Mouse (Mus musculus): ENCODE measurements around the gene Zfp592. TPM values are rescaled to one million over a fixed set of nuclear protein-coding genes. Genes with fewer than 3 reads are reported as not detected.

Zfp592 gene
- polyA plus RNA-seq, 1 experiment from 2014 or later: 15.0 TPM

- no peaks in the 10 kb centered on the region for H3K9me3 ChIP-seq (ENCODE audit: control insufficient read depth, low read length)
- no peak overlapping the region for H3K4me2 ChIP-seq (ENCODE audit: low read depth, low read length)
- DNase-seq (ENCODE audit: low spot score) (no peak), ATAC-seq (ENCODE audit: low read depth) (peak; percentile 74)
- H3K9ac ChIP-seq (ENCODE audit: low read depth, low read length): no peak overlapping the region
- no peaks in the 10 kb centered on the region for H3K36me3 ChIP-seq (ENCODE audit: control insufficient read depth, insufficient read depth, low read length)
- H3K4me1 ChIP-seq (ENCODE audit: control insufficient read depth, insufficient read depth, low read length): peaks cover 7% of the 10 kb centered on the region; the same call in 1 of the 2 replicates
- H3K4me3 ChIP-seq (ENCODE audit: low read depth, low read length): no peak overlapping the region
- no peaks in the 10 kb centered on the region for H3K27me3 ChIP-seq (replicated peaks; ENCODE audit: control insufficient read depth, insufficient read depth, low read length)
- WGBS: 33% methylated on average over 8 of the region's 9 CpGs
- no peak overlapping the region; the same call in 1 of the 2 replicates for H3K27ac ChIP-seq (replicated peaks; ENCODE audit: low read depth, low read length)
Measured at GRCm38 (mm10) chr7:81074546-81074945, 81.1 kb downstream of the Zfp592 start.

- Histone ChIP-seq H3K27me3 (replicated peaks; ENCODE audit: control insufficient read depth, insufficient read depth, low read length) (no peaks in the 10 kb centered on the region), H3K4me2 (ENCODE audit: low read depth, low read length) (no peak overlapping the region), H3K4me1 (ENCODE audit: control insufficient read depth, insufficient read depth, low read length) (peaks cover 7% of the 10 kb centered on the region; the same call in 1 of the 2 replicates), H3K27ac (replicated peaks; ENCODE audit: low read depth, low read length) (0 out of 2 replicates have a peak overlapping the region, but pooled peaks have one; percentile 4), H3K36me3 (ENCODE audit: control insufficient read depth, insufficient read depth, low read length) (no peaks in the 10 kb centered on the region), H3K9ac (ENCODE audit: low read depth, low read length) (no peak overlapping the region), H3K4me3 (ENCODE audit: low read depth, low read length) (no peak overlapping the region), H3K9me3 (ENCODE audit: control insufficient read depth, low read length) (no peaks in the 10 kb centered on the region)
- 53% methylated on average over 7 of the region's 7 CpGs for WGBS
- DNase-seq (ENCODE audit: low spot score): no peak
- no peak for ATAC-seq (ENCODE audit: low read depth)
Measured at GRCm38 (mm10) chr7:81075299-81075698, 81.8 kb downstream of the Zfp592 start.

- H3K27ac ChIP-seq (replicated peaks; ENCODE audit: low read depth, low read length): no peak overlapping the region
- WGBS: 88% methylated on average over 5 of the region's 5 CpGs
- H3K4me3 ChIP-seq (ENCODE audit: low read depth, low read length): no peak overlapping the region
- peaks cover 7% of the 10 kb centered on the region; the same call in 1 of the 2 replicates for H3K4me1 ChIP-seq (ENCODE audit: control insufficient read depth, insufficient read depth, low read length)
- H3K9ac ChIP-seq (ENCODE audit: low read depth, low read length): no peak overlapping the region
- H3K27me3 ChIP-seq (replicated peaks; ENCODE audit: control insufficient read depth, insufficient read depth, low read length): no peaks in the 10 kb centered on the region
- ATAC-seq (ENCODE audit: low read depth) (no peak), DNase-seq (ENCODE audit: low spot score) (no peak)
- no peaks in the 10 kb centered on the region for H3K36me3 ChIP-seq (ENCODE audit: control insufficient read depth, insufficient read depth, low read length)
- no peaks in the 10 kb centered on the region for H3K9me3 ChIP-seq (ENCODE audit: control insufficient read depth, low read length)
- no peak overlapping the region for H3K4me2 ChIP-seq (ENCODE audit: low read depth, low read length)
Measured at GRCm38 (mm10) chr7:81075732-81076131, 82.3 kb downstream of the Zfp592 start.

GRCm38 (mm10) chr7:81077009-81077408, 83.5 kb downstream of the Zfp592 start:
- Histone ChIP-seq H3K9ac (ENCODE audit: low read depth, low read length) (no peak overlapping the region), H3K4me3 (ENCODE audit: low read depth, low read length) (no peak overlapping the region), H3K36me3 (ENCODE audit: control insufficient read depth, insufficient read depth, low read length) (no peaks in the 10 kb centered on the region), H3K9me3 (ENCODE audit: control insufficient read depth, low read length) (no peaks in the 10 kb centered on the region), H3K27me3 (replicated peaks; ENCODE audit: control insufficient read depth, insufficient read depth, low read length) (no peaks in the 10 kb centered on the region), H3K4me2 (ENCODE audit: low read depth, low read length) (no peak overlapping the region), H3K4me1 (ENCODE audit: control insufficient read depth, insufficient read depth, low read length) (peaks cover 7% of the 10 kb centered on the region; the same call in 1 of the 2 replicates), H3K27ac (replicated peaks; ENCODE audit: low read depth, low read length) (no peak overlapping the region)
- DNase-seq (ENCODE audit: low spot score) (no peak), ATAC-seq (ENCODE audit: low read depth) (no peak)
- WGBS: 46% methylated on average over 6 of the region's 6 CpGs

- ATAC-seq (ENCODE audit: low read depth) (no peak), DNase-seq (ENCODE audit: low spot score) (no peak)
- Histone ChIP-seq H3K27me3 (replicated peaks; ENCODE audit: control insufficient read depth, insufficient read depth, low read length) (no peaks in the 10 kb centered on the region), H3K4me3 (ENCODE audit: low read depth, low read length) (no peak overlapping the region), H3K36me3 (ENCODE audit: control insufficient read depth, insufficient read depth, low read length) (no peaks in the 10 kb centered on the region), H3K4me1 (ENCODE audit: control insufficient read depth, insufficient read depth, low read length) (no peaks in the 10 kb centered on the region), H3K9me3 (ENCODE audit: control insufficient read depth, low read length) (no peaks in the 10 kb centered on the region), H3K27ac (replicated peaks; ENCODE audit: low read depth, low read length) (no peak overlapping the region), H3K4me2 (ENCODE audit: low read depth, low read length) (no peak overlapping the region), H3K9ac (ENCODE audit: low read depth, low read length) (no peak overlapping the region)
- WGBS: 89% methylated on average over 6 of the region's 6 CpGs
Measured at GRCm38 (mm10) chr7:81078740-81079139, 85.3 kb downstream of the Zfp592 start.

- Histone ChIP-seq H3K27me3 (replicated peaks; ENCODE audit: control insufficient read depth, insufficient read depth, low read length) (no peaks in the 10 kb centered on the region), H3K4me3 (ENCODE audit: low read depth, low read length) (no peak overlapping the region), H3K4me1 (ENCODE audit: control insufficient read depth, insufficient read depth, low read length) (no peaks in the 10 kb centered on the region), H3K9ac (ENCODE audit: low read depth, low read length) (no peak overlapping the region), H3K4me2 (ENCODE audit: low read depth, low read length) (no peak overlapping the region), H3K36me3 (ENCODE audit: control insufficient read depth, insufficient read depth, low read length) (no peaks in the 10 kb centered on the region), H3K9me3 (ENCODE audit: control insufficient read depth, low read length) (no peaks in the 10 kb centered on the region), H3K27ac (replicated peaks; ENCODE audit: low read depth, low read length) (no peak overlapping the region)
- ATAC-seq (ENCODE audit: low read depth): no peak
- no peak for DNase-seq (ENCODE audit: low spot score)
- WGBS: 62% methylated on average over 18 of the region's 18 CpGs
Measured at GRCm38 (mm10) chr7:81093420-81093965, 100.0 kb downstream of the Zfp592 start.

- 75% methylated on average over 6 of the region's 6 CpGs for WGBS
- Histone ChIP-seq H3K4me2 (ENCODE audit: low read depth, low read length) (no peak overlapping the region), H3K9me3 (ENCODE audit: control insufficient read depth, low read length) (no peaks in the 10 kb centered on the region), H3K9ac (ENCODE audit: low read depth, low read length) (no peak overlapping the region), H3K27me3 (replicated peaks; ENCODE audit: control insufficient read depth, insufficient read depth, low read length) (no peaks in the 10 kb centered on the region), H3K36me3 (ENCODE audit: control insufficient read depth, insufficient read depth, low read length) (no peaks in the 10 kb centered on the region), H3K4me3 (ENCODE audit: low read depth, low read length) (no peak overlapping the region), H3K4me1 (ENCODE audit: control insufficient read depth, insufficient read depth, low read length) (no peaks in the 10 kb centered on the region), H3K27ac (replicated peaks; ENCODE audit: low read depth, low read length) (no peak overlapping the region)
- DNase-seq (ENCODE audit: low spot score) (no peak), ATAC-seq (ENCODE audit: low read depth) (no peak)
Measured at GRCm38 (mm10) chr7:81094104-81094757, 100.8 kb downstream of the Zfp592 start.
